Mouse (Mus musculus) right cerebral cortex, adult 18-20 months (tissue): Measurements from ENCODE around the gene Cdipt.

ENCODE experiments used
- DNase-seq: peaks from one replicate; pipeline ENCODE4 v3.0.0; 2022; ENCODE audit warnings: mixed read lengths

Cdipt gene

DNA sequence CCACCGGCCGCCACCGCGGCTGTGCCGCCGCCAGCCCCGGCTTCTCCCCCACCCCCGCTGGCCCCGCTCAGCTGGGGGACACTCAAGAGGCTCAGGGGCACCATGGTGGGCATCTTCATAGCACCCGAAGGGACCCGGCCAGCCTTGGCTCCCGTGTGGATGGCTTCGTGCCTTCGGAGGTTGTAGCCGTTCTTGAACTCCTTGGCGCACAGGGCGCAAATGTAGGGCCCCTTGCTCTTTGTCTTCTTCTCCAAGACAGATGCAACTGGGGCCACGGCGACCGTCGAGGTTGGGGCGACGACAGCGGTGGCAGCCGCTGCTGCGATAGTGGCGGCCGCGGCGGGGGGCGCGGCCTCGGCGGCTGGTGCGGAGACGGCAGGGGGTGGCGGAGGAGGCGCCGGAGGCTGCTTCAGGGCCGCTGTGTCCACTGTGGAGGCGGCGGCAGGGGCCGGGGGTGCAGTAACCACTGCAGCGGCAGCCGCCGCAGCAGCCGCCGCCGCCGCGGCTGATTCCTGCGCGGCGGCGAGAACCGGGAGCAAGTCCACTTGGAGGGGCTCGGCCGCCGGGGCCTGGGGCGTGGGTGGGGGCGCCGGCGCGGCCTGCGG is 49.9 kb downstream of the Cdipt start:
- no peak for DNase-seq

DNA sequence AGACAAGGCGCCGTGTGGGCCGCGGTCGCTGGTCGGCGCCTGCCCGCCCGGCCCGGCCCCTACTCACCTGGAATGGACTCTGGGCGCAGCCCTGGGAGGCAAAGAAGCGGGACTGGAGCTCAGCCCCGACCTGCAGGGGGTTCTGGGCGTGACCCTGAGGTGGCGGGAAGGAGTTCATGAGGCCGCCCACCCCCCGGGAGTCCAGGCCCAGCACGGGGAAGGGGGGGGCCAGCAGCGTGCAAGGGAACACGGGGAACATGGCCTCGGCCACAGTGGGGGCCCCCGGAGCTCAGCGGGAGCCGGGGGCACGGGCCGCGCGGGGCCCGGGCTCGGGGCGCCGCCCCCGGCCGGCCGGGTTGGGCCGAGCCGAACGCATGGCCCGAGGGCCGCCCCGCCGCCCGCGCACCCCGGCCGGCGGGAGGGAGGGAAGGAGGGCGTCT is 50.5 kb downstream of the Cdipt start:
- no peak for DNase-seq

DNA sequence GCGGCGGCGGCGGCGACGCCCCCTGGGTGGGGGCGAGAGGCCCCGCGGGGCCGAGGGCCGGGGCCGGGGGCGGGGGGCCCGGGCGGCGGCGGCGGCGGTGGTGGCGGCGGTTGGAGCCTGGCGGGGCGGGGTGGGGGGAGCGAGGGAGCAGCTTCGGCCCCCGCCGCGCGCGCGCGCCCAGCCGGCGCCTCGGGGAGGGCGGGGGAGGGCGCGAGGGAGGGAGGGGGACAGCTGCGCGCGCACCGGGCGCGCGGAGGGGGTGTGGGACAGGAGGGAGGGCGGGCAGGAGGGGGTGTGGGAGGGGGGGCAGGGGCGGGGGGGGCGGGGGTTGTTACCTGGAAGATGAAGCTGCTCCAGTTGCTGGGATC is 50.9 kb downstream of the Cdipt start:
- DNase-seq, result peak; percentile 61

DNA sequence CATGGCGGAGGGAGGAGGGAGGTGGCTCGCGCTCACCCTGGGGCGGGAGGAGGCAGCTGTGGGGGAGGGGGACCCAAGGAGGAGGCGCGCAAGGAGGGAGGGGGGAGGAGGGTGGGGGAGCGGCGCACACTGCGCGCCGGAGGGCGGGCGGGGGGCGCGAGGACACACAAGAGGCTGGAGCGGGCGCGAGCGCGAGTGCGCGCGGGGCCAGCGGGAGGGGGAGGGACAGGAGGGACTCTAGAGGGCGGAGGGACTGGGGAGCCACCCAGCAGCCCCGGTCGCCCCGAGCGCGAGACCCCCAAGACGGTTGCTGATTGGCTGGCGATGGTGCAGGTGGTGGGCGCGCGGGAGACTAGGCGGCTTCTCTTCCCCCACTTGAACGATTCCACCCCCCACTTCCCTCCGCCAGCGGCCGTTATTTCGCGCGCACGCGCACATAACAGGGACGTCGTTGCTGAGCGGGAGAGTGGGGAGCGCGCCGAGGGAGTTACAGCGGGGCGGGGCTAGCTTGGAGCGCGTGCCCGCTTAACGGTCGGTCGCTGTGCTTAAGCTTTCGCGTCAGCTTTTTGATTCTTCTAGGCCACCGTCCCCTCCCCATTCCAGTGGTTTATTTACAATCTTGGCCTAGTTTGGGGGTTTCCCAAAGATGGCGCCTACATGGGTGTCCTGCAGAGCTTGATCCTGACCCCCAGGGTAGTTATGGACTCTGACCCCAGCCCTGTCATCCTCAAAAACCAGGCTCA is 51.4 kb downstream of the Cdipt start, which contains the start of gene Maz:
Maz (minus strand) TSS at position 54 of the 743 bp plus-strand sequence.
- DNase-seq, result peak; percentile 99

DNA sequence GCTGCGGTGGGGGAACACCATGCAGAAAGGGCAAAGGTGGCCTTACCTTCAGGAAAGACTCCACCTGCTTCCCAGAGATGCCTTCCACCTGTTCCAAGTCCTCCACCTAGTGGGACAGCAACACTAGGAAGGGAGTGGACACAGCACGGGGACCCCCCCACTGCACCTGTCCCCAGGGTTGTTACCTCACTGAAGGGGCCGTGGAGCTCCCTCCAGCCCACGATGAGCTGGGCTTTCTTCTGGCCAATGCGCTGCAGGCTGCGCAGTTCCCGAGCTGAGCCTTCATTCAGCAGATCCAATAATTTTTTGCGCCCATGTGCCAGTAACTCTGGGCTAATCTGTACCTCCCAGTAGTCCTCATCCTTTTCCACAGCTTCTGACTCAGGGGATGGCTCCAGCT is 52.2 kb downstream of the Cdipt start:
- DNase-seq, result no peak
